Mouse (Mus musculus) lung, adult 2 months (tissue): ENCODE measurements at regions not wholly inside any gene's neighbourhood (a gene's known extent, or its start where the extent isn't known, plus 50 kb on each side); places are given as distances from the start of the nearest gene placed in this dataset.
"Not testable (repeated sequence)": the region's sequence is repeated elsewhere in the genome, so short reads cannot be mapped to it uniquely, and the experiment has no call there.

ENCODE experiments used
- CTCF ChIP-seq: fragments of 200-500 bp; IDR thresholded peaks from 2 replicates; pipeline ENCODE4 v1.5.1; 2011; ENCODE audit warnings: mild to moderate bottlenecking, low read length, control low read depth; ENCODE audit not compliant: insufficient read depth
- POLR2A ChIP-seq: fragments of 200-500 bp; IDR thresholded peaks from 2 replicates; pipeline ENCODE4 v1.6.1; 2011; ENCODE audit warnings: low read depth, mild to moderate bottlenecking, control low read depth, low read length, borderline replicate concordance; ENCODE audit errors: extremely low read depth

DNA sequence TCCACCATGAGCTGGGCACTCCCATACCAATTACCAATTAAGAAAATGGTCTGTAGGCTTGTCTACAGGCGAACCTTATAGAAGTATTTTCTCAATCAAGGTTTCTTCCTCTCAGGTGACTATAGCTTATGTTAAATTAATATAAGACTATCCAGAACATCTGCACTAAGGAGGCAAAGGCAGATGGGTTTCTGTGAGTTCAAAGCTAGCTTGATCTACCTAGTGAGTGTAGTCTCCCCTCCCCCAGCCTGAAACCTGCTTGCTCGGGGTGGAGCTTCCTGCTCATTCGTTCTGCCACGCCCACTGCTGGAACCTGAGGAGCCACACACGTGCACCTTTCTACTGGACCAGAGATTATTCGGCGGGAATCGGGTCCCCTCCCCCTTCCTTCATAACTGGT lies 82.8 kb upstream of the Trim24 start:
- not testable (repeated sequence) for TF ChIP-seq CTCF, POLR2A
